Comparison of ENCODE assay signal across 8 mouse cellular contexts in the genomic region with DNA sequence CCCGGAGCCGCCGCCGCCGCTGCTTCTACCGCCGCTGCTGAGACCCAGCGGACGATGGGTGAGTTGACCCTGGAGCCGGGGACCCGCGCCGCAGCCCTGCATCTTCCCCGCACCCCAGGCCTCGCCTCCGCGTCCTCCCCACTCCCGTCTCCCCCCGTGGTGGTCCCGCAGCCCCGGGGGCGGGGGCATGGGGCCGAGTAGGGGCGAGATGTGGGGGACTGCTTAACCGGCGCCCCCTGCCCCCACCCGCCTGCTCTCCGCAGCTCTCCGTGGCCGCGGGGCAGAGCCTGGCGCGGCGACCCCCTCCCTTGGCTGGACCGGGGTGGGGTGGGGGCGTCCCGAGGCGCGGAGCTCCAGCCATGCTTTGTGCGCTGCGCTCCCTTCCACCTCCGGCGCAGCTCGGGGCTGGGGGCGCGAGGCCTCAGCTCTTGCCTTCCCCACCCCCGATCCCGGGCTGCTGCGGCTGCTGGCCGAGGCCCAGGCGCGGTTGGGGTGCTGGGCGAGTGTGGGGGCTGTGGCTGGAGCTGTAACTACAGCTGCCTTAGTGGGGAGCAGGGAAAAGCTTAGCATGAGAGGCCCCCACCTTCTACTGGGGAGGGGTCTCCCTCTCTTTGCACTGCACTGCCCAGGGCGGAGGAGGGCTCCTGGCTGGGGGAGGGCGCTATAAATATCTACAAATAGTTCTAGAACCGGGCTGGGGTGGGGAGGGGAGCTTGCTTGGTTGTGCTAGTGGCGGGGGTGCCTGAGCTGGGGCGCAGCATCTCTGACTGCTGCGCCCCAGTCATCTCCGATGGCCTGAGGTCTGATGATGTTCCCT. TPM values are rescaled to one million over a fixed set of nuclear protein-coding genes. Genes with fewer than 3 reads are reported as not detected.
DNase-seq lines count a peak whose midpoint lies in the region; ATAC-seq and TF ChIP-seq lines count a peak whose summit lies in the region.

No protein-coding gene starts in this region.

- peak overlapping the region; percentile 85 for H3K4me2 ChIP-seq in forebrain, embryonic 11.5 days (ENCODE audit: low read depth, low read length, severe bottlenecking)
- peak overlapping the region; percentile 74 for H3K4me2 ChIP-seq in midbrain, postnatal 0 days (ENCODE audit: low read depth, low read length, poor library complexity, severe bottlenecking)

- H3K79me2 ChIP-seq in liver, adult 2 months (ENCODE audit: control insufficient read depth, insufficient read depth, low read length): no peaks in the 10 kb centered on the region

- no peaks in the 10 kb centered on the region for H3K4me1 ChIP-seq in liver, adult 2 months (ENCODE audit: control insufficient read depth, insufficient read depth, low read length)
- H3K4me1 ChIP-seq in cerebellum, adult 2 months (ENCODE audit: control insufficient read depth, insufficient read depth, low read length): peaks cover 37% of the 10 kb centered on the region
- peaks cover 11% of the 10 kb centered on the region; the same call in 1 of the 2 replicates for H3K4me1 ChIP-seq in forebrain, embryonic 11.5 days (replicated peaks; ENCODE audit: control insufficient read depth, insufficient read depth, low read length)
- peaks cover 6% of the 10 kb centered on the region; the same call in 1 of the 2 replicates for H3K4me1 ChIP-seq in midbrain, postnatal 0 days (ENCODE audit: insufficient read depth, low read length)

- no peak overlapping the region for H3K27ac ChIP-seq in liver, adult 2 months (replicated peaks; ENCODE audit: insufficient read depth, low read depth, low read length)
- peak overlapping the region; percentile 86 for H3K27ac ChIP-seq in cerebellum, adult 2 months (ENCODE audit: insufficient read depth, low read length)
- peak overlapping the region; percentile 74 for H3K27ac ChIP-seq in forebrain, embryonic 11.5 days (ENCODE audit: low read depth, low read length)
- peak overlapping the region; percentile 91 for H3K27ac ChIP-seq in midbrain, postnatal 0 days (ENCODE audit: low read depth, low read length)

- no peaks in the 10 kb centered on the region for H3K36me3 ChIP-seq in liver, adult 2 months (ENCODE audit: control insufficient read depth, insufficient read depth, low read length)
- no peaks in the 10 kb centered on the region for H3K36me3 ChIP-seq in forebrain, embryonic 11.5 days (ENCODE audit: control insufficient read depth, insufficient read depth, low read length)
- no peaks in the 10 kb centered on the region for H3K36me3 ChIP-seq in midbrain, postnatal 0 days (ENCODE audit: insufficient read depth, low read length)

- WGBS in liver, adult 2 months: 10% methylated on average over 40 of the region's 60 CpGs
- 1% methylated on average over 58 of the region's 60 CpGs for WGBS in cerebellum, adult 2 months
- 1% methylated on average over 41 of the region's 60 CpGs for WGBS in forebrain, embryonic 11.5 days
- 1% methylated on average over 54 of the region's 60 CpGs for WGBS in midbrain, postnatal 0 days

- DNase-seq in liver, adult 2 months (ENCODE audit: extremely low read depth, low read depth, low spot score): no peak
- no peak for DNase-seq in liver
- DNase-seq in cerebellum, adult 2 months: peak; percentile 61 to 72
- peak; percentile 78 for DNase-seq in forebrain, embryonic 11.5 days (ENCODE audit: low spot score)
- peak; percentile 65 to 71 for DNase-seq in layer of hippocampus, postnatal 36 days
- DNase-seq in midbrain, postnatal 0 days (ENCODE audit: low spot score): peak; percentile 53
- no peak for DNase-seq in c-Kit-positive CD71-positive TER-119-positive erythroid progenitor cells, embryonic 14.5 days (ENCODE audit: low spot score)

- H3K4me3 ChIP-seq in liver, adult 2 months (ENCODE audit: insufficient read depth, low read depth, low read length): peak overlapping the region; percentile 40; the same call in 1 of the 2 replicates
- H3K4me3 ChIP-seq in cerebellum, adult 2 months (replicated peaks; ENCODE audit: insufficient read depth, low read depth, low read length): peak overlapping the region; percentile 96
- H3K4me3 ChIP-seq in forebrain, embryonic 11.5 days (ENCODE audit: low read depth, low read length): peak overlapping the region; percentile 95
- H3K4me3 ChIP-seq in midbrain, postnatal 0 days (ENCODE audit: low read depth, low read length): peak overlapping the region; percentile 90

- no peak for TF ChIP-seq POLR2A in liver, adult 2 months (IDR thresholded peaks at IDR 0.05; ENCODE audit: extremely low read depth, insufficient read depth, low read length)
- TF ChIP-seq POLR2A in cerebellum, adult 2 months (IDR thresholded peaks at IDR 0.05; ENCODE audit: borderline replicate concordance, insufficient read depth, low read length): no peak

- ATAC-seq in forebrain, embryonic 11.5 days (replicated peaks; ENCODE audit: low FRiP score): peak; percentile 63
- ATAC-seq in midbrain, postnatal 0 days (ENCODE audit: low FRiP score): peak; percentile 61
- no peak for ATAC-seq in monocyte, adult 5-6 weeks (replicated peaks; ENCODE audit: insufficient number of reproducible peaks, low FRiP score, low TSS enrichment, poor library complexity, severe bottlenecking)

- H3K9ac ChIP-seq in liver, adult 2 months (ENCODE audit: low read depth, low read length): peak overlapping the region; percentile 35; the same call in 1 of the 2 replicates
- H3K9ac ChIP-seq in forebrain, embryonic 11.5 days (ENCODE audit: low read length): peak overlapping the region; percentile 95
- H3K9ac ChIP-seq in midbrain, postnatal 0 days (replicated peaks; ENCODE audit: low read length, poor library complexity, severe bottlenecking): peak overlapping the region; percentile 96

- peaks cover 8% of the 10 kb centered on the region for H3K27me3 ChIP-seq in liver, adult 2 months (ENCODE audit: control insufficient read depth, insufficient read depth, low read length)
- H3K27me3 ChIP-seq in cerebellum, adult 2 months (ENCODE audit: control insufficient read depth, insufficient read depth, low read length): no peaks in the 10 kb centered on the region
- H3K27me3 ChIP-seq in forebrain, embryonic 11.5 days (ENCODE audit: control insufficient read depth, insufficient read depth, low read length): no peaks in the 10 kb centered on the region
- no peaks in the 10 kb centered on the region for H3K27me3 ChIP-seq in midbrain, postnatal 0 days (ENCODE audit: insufficient read depth, low read length)

- no peaks in the 10 kb centered on the region for H3K9me3 ChIP-seq in forebrain, embryonic 11.5 days (ENCODE audit: control insufficient read depth, low read length)
- H3K9me3 ChIP-seq in midbrain, postnatal 0 days (ENCODE audit: low read length): no peaks in the 10 kb centered on the region

- TF ChIP-seq CTCF in liver, adult 2 months (IDR thresholded peaks at IDR 0.05; ENCODE audit: low read depth, low read length): no peak
- TF ChIP-seq CTCF in cerebellum, adult 2 months (IDR thresholded peaks at IDR 0.05; ENCODE audit: borderline replicate concordance, insufficient read depth, low read depth, low read length): no peak
- no peak for TF ChIP-seq CTCF in midbrain, postnatal 0 days (IDR thresholded peaks at IDR 0.05)

RNA-seq across cellular contexts. Expression of gene Mgat3, which starts 0.5 kb away (rescaled TPM):
- total RNA-seq in liver, adult 2 months (2014; rRNA removed): 0.09 and 0.13 TPM in 2 replicates
- 0.14 and 0.16 TPM in 2 replicates for polyA plus RNA-seq in liver, adult 2 months (2012; rRNA removed)
- 106 and 114 TPM in 2 replicates for polyA plus RNA-seq in cerebellum, adult 2 months (2012; rRNA removed)
- 8.8 and 9.2 TPM in 2 replicates for polyA plus RNA-seq in forebrain, embryonic 11.5 days (2014; fragmentation: Nextera tagmentation; extraction: Ambion mirVana)
- total RNA-seq in layer of hippocampus, postnatal 36 days (2021): 100 to 1,000 TPM; 109 to 112 TPM
- total RNA-seq in midbrain, postnatal 0 days (2014; rRNA removed): 101 and 103 TPM in 2 replicates
- 13.3 and 14.4 TPM in 2 replicates for polyA plus RNA-seq in midbrain, postnatal 0 days (2015; fragmentation: Nextera tagmentation; extraction: Ambion mirVana)
- 0.19 TPM in 1 of 3 replicates, not detected in the others for total RNA-seq in monocyte, adult 5-6 weeks (2017)

RNA-seq across cellular contexts. Expression of gene Tab1, which starts 41.1 kb away (rescaled TPM):
- 4.1 and 4.3 TPM in 2 replicates for total RNA-seq in liver, adult 2 months (2014; rRNA removed)
- polyA plus RNA-seq in liver, adult 2 months (2012; rRNA removed): 5.0 and 5.1 TPM in 2 replicates
- polyA plus RNA-seq in cerebellum, adult 2 months (2012; rRNA removed): 50.0 and 50.2 TPM in 2 replicates
- polyA plus RNA-seq in forebrain, embryonic 11.5 days (2014; fragmentation: Nextera tagmentation; extraction: Ambion mirVana): 36.7 and 40.0 TPM in 2 replicates
- total RNA-seq in layer of hippocampus, postnatal 36 days (2021): 10 to 100 TPM; 23.9 to 24.0 TPM
- total RNA-seq in midbrain, postnatal 0 days (2014; rRNA removed): 43.5 and 58.5 TPM in 2 replicates
- 23.6 and 27.9 TPM in 2 replicates for polyA plus RNA-seq in midbrain, postnatal 0 days (2015; fragmentation: Nextera tagmentation; extraction: Ambion mirVana)
- 11.6 to 17.4 TPM (median 12.4 TPM) in 3 replicates for total RNA-seq in monocyte, adult 5-6 weeks (2017)

RNA-seq across cellular contexts. Expression of gene Mief1, which starts 59.8 kb away (rescaled TPM):
- total RNA-seq in liver, adult 2 months (2014; rRNA removed): 13.4 and 16.0 TPM in 2 replicates
- polyA plus RNA-seq in liver, adult 2 months (2012; rRNA removed): 12.8 and 17.1 TPM in 2 replicates
- 18.4 and 19.6 TPM in 2 replicates for polyA plus RNA-seq in cerebellum, adult 2 months (2012; rRNA removed)
- polyA plus RNA-seq in forebrain, embryonic 11.5 days (2014; fragmentation: Nextera tagmentation; extraction: Ambion mirVana): 47.0 and 47.1 TPM in 2 replicates
- 10 to 100 TPM; 30.8 to 32.4 TPM for total RNA-seq in layer of hippocampus, postnatal 36 days (2021)
- 46.3 and 47.2 TPM in 2 replicates for total RNA-seq in midbrain, postnatal 0 days (2014; rRNA removed)
- 19.4 and 21.9 TPM in 2 replicates for polyA plus RNA-seq in midbrain, postnatal 0 days (2015; fragmentation: Nextera tagmentation; extraction: Ambion mirVana)
- 28.7 to 38.2 TPM (median 29.9 TPM) in 3 replicates for total RNA-seq in monocyte, adult 5-6 weeks (2017)

Comparison
In these comparisons a context has a peak if more than half of its experiments do, and no peak if none do; other contexts are left out.
1. DNase-seq: peak in cerebellum, adult 2 months (2 of 2), forebrain, embryonic 11.5 days (single experiment), layer of hippocampus, postnatal 36 days (2 of 2) and midbrain, postnatal 0 days (single experiment); none in liver, adult 2 months (single experiment), liver (single experiment) and c-Kit-positive CD71-positive TER-119-positive erythroid progenitor cells, embryonic 14.5 days (single experiment).
2. H3K4me3 ChIP-seq: peak in every context shown above with its lines; median percentile 96 in cerebellum, adult 2 months; 95 in forebrain, embryonic 11.5 days; 90 in midbrain, postnatal 0 days; 40 in liver, adult 2 months.
3. H3K9ac ChIP-seq: peak in every context shown above with its lines; median percentile 96 in midbrain, postnatal 0 days; 95 in forebrain, embryonic 11.5 days; 35 in liver, adult 2 months.
4. RNA of gene Mgat3, which starts 0.5 kb away (total RNA-seq): 109 to 112 TPM in layer of hippocampus, postnatal 36 days and 101 to 103 TPM in midbrain, postnatal 0 days; 0.09 to 0.13 TPM in liver, adult 2 months and 0.19 TPM in monocyte, adult 5-6 weeks; every median in the first group is over 10 times any median in the second.